Mouse (Mus musculus) stomach, embryonic 16.5 days (tissue): ENCODE data around the gene Scaf8. TPM values are rescaled to one million over a fixed set of nuclear protein-coding genes. Genes with fewer than 3 reads are reported as not detected.

Experiments used
- ATAC-seq: fragments of 200-750 bp; cut with Nextera tagmentation; 2 replicates; pipeline ENCODE4 v1.8.0; 2017; ENCODE audit warnings: moderate number of reproducible peaks, moderate TSS enrichment; ENCODE audit not compliant: insufficient read depth, low FRiP score
- H3K27ac ChIP-seq: fragments of 300-500 bp; sonication (generic); 2 replicates; pipeline ENCODE4 v1.5.1; 2014; ENCODE audit warnings: low read length
- H3K27me3 ChIP-seq: fragments of 300-500 bp; sonication (generic); 2 replicates; pipeline ENCODE4 v1.6.1; 2014; ENCODE audit warnings: low read length, control low read depth, mixed read lengths; ENCODE audit not compliant: control insufficient read depth, insufficient read depth
- H3K36me3 ChIP-seq: fragments of 300-500 bp; sonication (generic); 2 replicates; pipeline ENCODE4 v1.6.1; 2014; ENCODE audit warnings: low read length; ENCODE audit not compliant: control insufficient read depth, insufficient read depth
- H3K4me1 ChIP-seq: fragments of 300-500 bp; sonication (generic); 2 replicates; pipeline ENCODE4 v1.6.1; 2014; ENCODE audit warnings: low read length, control low read depth, mixed read lengths; ENCODE audit not compliant: control insufficient read depth, insufficient read depth
- H3K4me2 ChIP-seq: fragments of 300-500 bp; sonication (generic); 2 replicates; pipeline ENCODE4 v1.6.1; 2014; ENCODE audit warnings: low read depth, low read length, mixed read lengths
- H3K4me3 ChIP-seq: fragments of 300-500 bp; sonication (generic); replicated peaks from 2 replicates; pipeline ENCODE4 v1.5.1; 2014; ENCODE audit warnings: mild to moderate bottlenecking, low read length
- H3K9ac ChIP-seq: fragments of 300-500 bp; sonication (generic); 2 replicates; pipeline ENCODE4 v1.6.1; 2014; ENCODE audit warnings: low read length
- H3K9me3 ChIP-seq: fragments of 300-500 bp; sonication (generic); replicated peaks from 2 replicates; pipeline ENCODE4 v1.6.1; 2016; ENCODE audit warnings: low read length, control low read depth; ENCODE audit not compliant: control insufficient read depth
- WGBS: fragments of 180-500 bp; shearing (Covaris S2); extraction: QIAGEN DNeasy Blood & Tissue Kit; methylation state at CpG from one replicate; pipeline ENCODE4 v1.1.7; 2014; 5-methylcytosine and 5-hydroxymethylcytosine counted together
- polyA plus RNA-seq: library from polyadenylated mRNA; unstranded; fragments of >200 nt; fragmentation: Nextera tagmentation; extraction: Ambion mirVana; gene quantifications from 2 replicates; pipeline ENCODE4 v1.2.1, GENCODE M21; 2015

Scaf8 gene
- polyA plus RNA-seq, 1 experiment from 2014 or later, result 15.7 TPM

DNA sequence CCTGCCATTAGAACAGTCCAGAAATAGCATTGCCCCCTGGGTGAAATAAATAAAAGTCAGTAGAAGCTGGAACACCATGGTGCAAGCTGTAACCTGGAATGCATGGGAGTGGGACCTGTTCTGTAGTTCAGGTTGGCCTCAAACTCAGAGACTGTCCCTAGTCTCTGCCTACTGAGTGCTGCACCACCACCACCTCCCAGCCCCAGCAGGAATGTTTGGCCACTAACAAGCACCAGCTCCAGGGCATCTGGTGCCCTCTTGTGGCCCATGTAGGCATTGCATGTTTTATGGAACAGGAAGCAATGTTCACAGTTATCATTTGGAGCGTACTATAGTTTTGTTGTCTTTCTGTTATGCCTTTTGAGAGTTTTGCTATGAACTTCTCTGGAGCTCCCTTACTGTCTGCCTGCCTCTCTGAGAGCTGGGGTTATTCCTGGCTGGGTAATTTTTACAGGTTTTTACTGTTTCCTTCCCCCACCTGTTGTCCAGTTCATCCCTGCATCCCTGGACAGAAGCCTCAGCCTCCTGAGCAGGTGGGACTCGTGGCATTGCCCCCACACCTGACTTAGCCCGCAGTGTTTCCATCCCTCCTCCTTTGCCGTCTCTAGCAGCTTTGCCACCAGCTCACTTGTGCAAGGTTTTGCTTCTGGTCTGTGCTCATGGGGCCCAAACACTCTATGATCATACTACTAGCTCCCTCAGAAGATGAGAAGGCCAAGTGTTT is 109.8 kb downstream of the Scaf8 start:
- H3K4me1 ChIP-seq, result no peaks in the 10 kb centered on the region
- WGBS, result 55% methylated on average over 4 of the region's 4 CpGs
- H3K27me3 ChIP-seq, result no peaks in the 10 kb centered on the region
- no peak overlapping the region for H3K4me3 ChIP-seq
- H3K9me3 ChIP-seq, result no peaks in the 10 kb centered on the region
- no peaks in the 10 kb centered on the region for H3K36me3 ChIP-seq
- no peak overlapping the region for H3K4me2 ChIP-seq
- H3K9ac ChIP-seq, result no peak overlapping the region
- H3K27ac ChIP-seq, result no peak overlapping the region
- peak; percentile 69; the same call in 1 of the 2 replicates for ATAC-seq

DNA sequence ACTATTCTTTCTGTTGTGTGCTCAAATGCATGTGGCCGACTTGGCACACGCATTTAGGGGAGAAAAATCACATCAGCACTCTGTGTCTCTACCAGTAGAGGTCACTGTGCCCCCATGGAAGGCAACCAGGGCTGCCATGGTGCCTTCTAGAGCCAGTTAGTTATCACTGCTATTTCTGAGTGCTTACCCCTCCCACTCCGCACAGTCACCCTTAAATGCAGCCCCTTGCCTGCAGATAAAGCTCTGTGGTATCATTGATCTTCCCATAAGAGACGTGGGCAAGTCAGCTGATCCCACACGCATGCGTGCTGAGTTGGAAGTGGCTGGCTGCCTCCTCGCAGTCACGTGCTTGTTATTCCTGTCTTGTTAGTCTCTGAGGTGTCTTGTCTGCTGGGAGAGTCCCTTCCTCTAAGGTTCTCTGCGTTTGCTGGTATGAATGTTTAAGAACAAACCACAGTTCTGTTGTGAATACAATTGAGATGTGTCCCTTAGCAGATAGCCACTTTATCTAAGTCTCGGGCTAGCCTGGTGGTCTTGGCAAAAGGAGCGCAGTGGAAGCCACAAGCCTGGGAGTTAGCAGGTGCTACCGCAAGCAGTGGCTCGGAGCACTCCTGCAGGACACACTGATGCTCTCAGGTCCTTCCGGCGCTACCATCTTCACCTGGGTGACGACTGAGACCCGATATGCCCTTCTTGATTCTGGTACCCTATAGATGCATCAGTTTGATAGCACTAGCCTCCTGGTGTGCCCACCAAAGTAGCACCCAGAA is 115.6 kb downstream of the Scaf8 start:
- Histone ChIP-seq H3K27ac (no peak overlapping the region), H3K9me3 (no peaks in the 10 kb centered on the region), H3K27me3 (no peaks in the 10 kb centered on the region), H3K4me3 (no peak overlapping the region), H3K36me3 (no peaks in the 10 kb centered on the region), H3K4me1 (no peaks in the 10 kb centered on the region), H3K9ac (no peak overlapping the region), H3K4me2 (no peak overlapping the region)
- peak; percentile 60 for ATAC-seq
- WGBS, result 78% methylated on average over 17 of the region's 17 CpGs

- Histone ChIP-seq H3K4me1 (no peaks in the 10 kb centered on the region), H3K9me3 (no peaks in the 10 kb centered on the region), H3K4me3 (no peak overlapping the region), H3K27me3 (no peaks in the 10 kb centered on the region), H3K27ac (no peak overlapping the region), H3K4me2 (no peak overlapping the region), H3K9ac (no peak overlapping the region), H3K36me3 (no peaks in the 10 kb centered on the region)
- WGBS, result 72% methylated on average over 5 of the region's 5 CpGs
- ATAC-seq, result no peak
Measured at GRCm38 (mm10) chr17:3232626-3233025, 117.9 kb downstream of the Scaf8 start.

- no peak for ATAC-seq
- H3K4me1 ChIP-seq, result peaks cover 10% of the 10 kb centered on the region; the same call in 1 of the 2 replicates
- no peak overlapping the region for H3K9ac ChIP-seq
- H3K27me3 ChIP-seq, result no peaks in the 10 kb centered on the region
- WGBS, result 83% methylated on average over 3 of the region's 3 CpGs
- no peak overlapping the region for H3K27ac ChIP-seq
- H3K9me3 ChIP-seq, result no peaks in the 10 kb centered on the region
- H3K36me3 ChIP-seq, result no peaks in the 10 kb centered on the region
- no peak overlapping the region for H3K4me2 ChIP-seq
- H3K4me3 ChIP-seq, result no peak overlapping the region
Measured at GRCm38 (mm10) chr17:3243672-3244071, 128.9 kb downstream of the Scaf8 start.

- Histone ChIP-seq H3K9me3 (no peaks in the 10 kb centered on the region), H3K4me3 (no peak overlapping the region), H3K36me3 (no peaks in the 10 kb centered on the region), H3K27me3 (no peaks in the 10 kb centered on the region), H3K27ac (no peak overlapping the region), H3K9ac (no peak overlapping the region), H3K4me1 (peaks cover 10% of the 10 kb centered on the region; the same call in 1 of the 2 replicates), H3K4me2 (no peak overlapping the region)
- 64% methylated on average over 8 of the region's 8 CpGs for WGBS
- peak; percentile 57; the same call in 1 of the 2 replicates for ATAC-seq
Measured at GRCm38 (mm10) chr17:3244881-3245739, 130.3 kb downstream of the Scaf8 start.

GRCm38 (mm10) chr17:3246665-3247370 is 132.0 kb downstream of the Scaf8 start:
- whole genome bisulfite sequencing, result 30% methylated on average over 7 of the region's 7 CpGs
- no peaks in the 10 kb centered on the region for H3K9me3 ChIP-seq
- no peaks in the 10 kb centered on the region for H3K27me3 ChIP-seq
- no peak for ATAC-seq
- H3K4me3 ChIP-seq, result no peak overlapping the region
- no peak overlapping the region for H3K4me2 ChIP-seq
- H3K4me1 ChIP-seq, result peaks cover 10% of the 10 kb centered on the region; the same call in 1 of the 2 replicates
- H3K27ac ChIP-seq, result no peak overlapping the region
- H3K9ac ChIP-seq, result no peak overlapping the region
- H3K36me3 ChIP-seq, result no peaks in the 10 kb centered on the region

Other genes starting within 250 kb of the Scaf8 start
- gene Tiam2, start 211.6 kb downstream of the Scaf8 start, polyA plus RNA-seq, result 4.7 and 5.0 TPM in 2 replicates